Mouse (Mus musculus): ENCODE measurements around the gene Dnajb12. TPM values are rescaled to one million over a fixed set of nuclear protein-coding genes. Genes with fewer than 3 reads are reported as not detected.
A peak's percentile ranks its signal among the peaks of the same experiment; 100 is the strongest.

Dnajb12 gene
- 10 to 100 TPM; 38.1 to 44.8 (median 44.4) TPM for total RNA-seq (2022)

- peak; percentile 94 for DNase-seq (ENCODE audit: low spot score)
Observed at GRCm38 (mm10) chr10:59879255-59880028, at the start of gene Dnajb12. Gene Dnajb12, plus strand, starts transcription at chr10:59879556.

GRCm38 (mm10) chr10:59829886-59830285, 49.5 kb upstream of the Dnajb12 start:
- no peak for DNase-seq (ENCODE audit: low spot score)

- no peak for DNase-seq (ENCODE audit: low spot score)
Observed at GRCm38 (mm10) chr10:59831950-59832349, 47.4 kb upstream of the Dnajb12 start.

- no peak for DNase-seq (ENCODE audit: low spot score)
Observed at GRCm38 (mm10) chr10:59835301-59836155, 43.8 kb upstream of the Dnajb12 start.

GRCm38 (mm10) chr10:59837490-59837889, 41.9 kb upstream of the Dnajb12 start:
- DNase-seq (ENCODE audit: low spot score): no peak

GRCm38 (mm10) chr10:59841434-59841833, 37.9 kb upstream of the Dnajb12 start:
- no peak for DNase-seq (ENCODE audit: low spot score)

GRCm38 (mm10) chr10:59843125-59843524, 36.2 kb upstream of the Dnajb12 start:
- DNase-seq (ENCODE audit: low spot score): no peak

- DNase-seq (ENCODE audit: low spot score): peak; percentile 28
Observed at GRCm38 (mm10) chr10:59844686-59845085, 34.7 kb upstream of the Dnajb12 start.

- no peak for DNase-seq (ENCODE audit: low spot score)
Observed at GRCm38 (mm10) chr10:59846416-59846815, 32.9 kb upstream of the Dnajb12 start.

GRCm38 (mm10) chr10:59848079-59848877, 31.1 kb upstream of the Dnajb12 start:
- no peak for DNase-seq (ENCODE audit: low spot score)

- DNase-seq (ENCODE audit: low spot score): no peak
Observed at GRCm38 (mm10) chr10:59848953-59849352, 30.4 kb upstream of the Dnajb12 start.

GRCm38 (mm10) chr10:59849371-59849770, 30.0 kb upstream of the Dnajb12 start:
- no peak for DNase-seq (ENCODE audit: low spot score)

GRCm38 (mm10) chr10:59857157-59857556, 22.2 kb upstream of the Dnajb12 start:
- DNase-seq (ENCODE audit: low spot score): no peak

GRCm38 (mm10) chr10:59860684-59861083, 18.7 kb upstream of the Dnajb12 start:
- DNase-seq (ENCODE audit: low spot score): no peak

GRCm38 (mm10) chr10:59861201-59861600, 18.2 kb upstream of the Dnajb12 start:
- DNase-seq (ENCODE audit: low spot score): no peak

- no peak for DNase-seq (ENCODE audit: low spot score)
Observed at GRCm38 (mm10) chr10:59862816-59863440, 16.4 kb upstream of the Dnajb12 start.

GRCm38 (mm10) chr10:59863620-59864019, 15.7 kb upstream of the Dnajb12 start:
- no peak for DNase-seq (ENCODE audit: low spot score)

GRCm38 (mm10) chr10:59864232-59864875, 15.0 kb upstream of the Dnajb12 start:
- DNase-seq (ENCODE audit: low spot score): no peak

GRCm38 (mm10) chr10:59864884-59865726, 14.3 kb upstream of the Dnajb12 start:
- DNase-seq (ENCODE audit: low spot score): peak; percentile 83

GRCm38 (mm10) chr10:59868266-59868665, 11.1 kb upstream of the Dnajb12 start:
- DNase-seq (ENCODE audit: low spot score): no peak
